Mouse (Mus musculus): Measurements from ENCODE around the gene Cdyl.

GRCm38 (mm10) chr13:35677433-35678051 lies 17.9 kb downstream of the Cdyl start:
- TF ChIP-seq CTCF (IDR thresholded peaks at IDR 0.05; ENCODE audit: borderline replicate concordance, insufficient read depth, low read depth, low read length) (no peak), POLR2A (IDR thresholded peaks at IDR 0.05; ENCODE audit: borderline replicate concordance, insufficient read depth, low read length) (no peak)

All from cerebellum, adult 2 months (tissue).